Mouse (Mus musculus) monocyte, adult 5-6 weeks (primary cell): ENCODE results near the gene Smim5. TPM values are rescaled to one million over a fixed set of nuclear protein-coding genes. Genes with fewer than 3 reads are reported as not detected.
"Not testable (repeated sequence)": the region's sequence is repeated elsewhere in the genome, so short reads cannot be mapped to it uniquely, and the experiment has no call there.

Experiments used
- ATAC-seq: fragments of 153-309, 156-312 bp; replicated peaks from 2 replicates; pipeline ENCODE4 v1.8.0; 2017; ENCODE audit warnings: mild to moderate bottlenecking; ENCODE audit not compliant: low TSS enrichment, insufficient number of reproducible peaks, severe bottlenecking, poor library complexity, low FRiP score
- total RNA-seq: library from RNA; stranded (forward); fragments of 200-1000, 200-491, 200-594 nt; gene quantifications from 3 replicates; pipeline ENCODE4 v1.2.3, GENCODE M21; 2017

Gene Smim5
- total RNA-seq: 0.87 to 5.0 TPM (median 0.96 TPM) in 3 replicates

DNA sequence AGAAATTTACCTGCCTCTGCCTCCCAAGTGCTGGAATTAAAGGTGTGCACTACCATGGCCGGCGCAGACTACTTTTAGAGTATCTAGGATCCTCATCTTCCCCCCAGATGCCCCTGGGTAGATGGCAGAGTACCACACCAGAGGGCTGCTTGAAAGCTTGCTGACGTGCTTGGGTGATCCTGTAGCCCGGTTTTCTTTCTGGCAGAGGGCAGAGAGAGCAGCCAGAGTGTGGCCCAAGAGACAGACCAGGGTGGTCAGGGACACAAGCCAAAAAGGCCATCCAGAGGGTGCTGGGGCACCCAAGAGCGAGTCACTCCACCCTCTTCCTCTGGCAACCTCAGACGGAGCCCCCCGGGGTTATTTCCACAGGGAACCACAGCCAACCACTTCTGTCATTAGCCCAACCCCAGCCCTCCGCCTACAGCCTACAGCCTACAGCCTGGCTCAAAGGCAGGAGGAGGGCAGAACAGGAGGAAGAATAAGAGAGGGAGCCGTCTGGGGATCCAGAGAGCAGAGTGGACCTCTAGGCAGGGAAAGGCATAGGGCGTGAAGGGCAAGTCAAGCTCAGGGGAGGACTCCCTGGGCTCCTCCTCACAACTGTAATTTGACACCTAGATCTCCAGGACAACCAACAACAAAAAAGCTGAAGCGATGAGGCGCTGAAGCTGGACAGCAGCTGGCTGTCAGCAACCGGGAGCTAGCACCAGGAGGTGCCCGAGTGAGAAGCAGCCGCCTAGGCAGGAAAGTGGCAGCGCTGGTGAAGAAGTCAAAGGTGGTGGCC lies at the start of gene Smim5:
Gene Smim5, plus strand, starts transcription at position 481 of the 781 bp plus-strand sequence.
- no peak for ATAC-seq

DNA sequence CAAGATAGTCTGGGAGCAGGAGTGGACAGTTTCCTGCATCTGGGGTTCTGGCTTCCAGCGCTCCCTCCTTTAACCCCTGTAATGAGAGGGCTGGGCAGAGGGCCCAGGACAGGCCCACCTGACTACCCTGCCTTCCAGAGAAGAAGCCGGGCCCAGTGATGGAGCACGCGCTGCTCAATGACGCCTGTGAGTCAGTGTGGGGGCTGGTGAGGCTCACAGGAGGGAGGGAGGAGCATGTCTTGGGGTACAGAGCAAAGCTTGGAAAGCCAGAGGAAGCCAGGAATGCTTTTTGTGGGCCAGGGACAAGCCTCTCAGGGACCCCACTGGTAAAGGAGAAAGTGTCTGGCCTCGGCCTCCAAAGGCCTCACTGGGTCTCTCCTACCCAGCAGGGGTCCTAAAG lies 45.1 kb upstream of the Smim5 start:
- ATAC-seq: no peak

DNA sequence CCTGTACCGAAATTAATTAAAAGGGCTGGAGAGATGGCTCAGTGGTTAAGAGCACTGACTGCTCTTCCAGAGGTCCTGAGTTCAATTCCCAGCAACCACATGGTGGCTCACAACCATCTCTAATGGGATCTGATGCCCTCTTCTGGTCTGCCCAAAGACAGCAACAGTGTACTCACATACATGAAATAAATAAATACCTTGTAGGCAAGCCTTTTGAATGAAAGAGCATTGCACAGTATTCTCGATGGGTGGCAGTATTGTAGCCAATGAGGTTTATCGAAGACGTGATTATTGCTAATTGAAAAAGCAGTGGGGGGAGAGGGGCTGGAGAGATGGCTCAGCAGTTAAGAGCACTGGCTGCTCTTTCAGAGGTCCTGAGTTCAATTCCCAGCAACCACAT lies 42.6 kb upstream of the Smim5 start:
- ATAC-seq: not testable (repeated sequence)

DNA sequence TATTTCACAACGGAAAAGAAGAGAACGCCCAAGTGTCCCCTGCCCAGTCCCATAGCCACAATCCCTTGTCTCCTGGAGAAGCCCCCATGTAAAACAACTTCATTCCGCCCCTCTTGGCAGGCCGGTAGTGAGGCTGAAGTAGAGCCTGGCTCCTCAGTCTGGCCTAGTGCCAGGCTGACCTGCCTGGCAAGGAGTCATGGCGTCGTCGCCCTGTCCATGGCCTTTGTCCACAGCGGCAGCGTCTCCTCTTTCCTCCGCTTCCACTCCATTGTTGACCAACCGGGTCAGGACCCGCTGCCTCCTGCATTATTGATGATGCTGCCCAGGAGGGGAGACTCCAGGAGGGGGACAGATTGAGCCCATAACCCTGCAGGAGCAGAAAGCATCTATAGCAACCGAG lies 41.8 kb upstream of the Smim5 start:
- no peak for ATAC-seq

DNA sequence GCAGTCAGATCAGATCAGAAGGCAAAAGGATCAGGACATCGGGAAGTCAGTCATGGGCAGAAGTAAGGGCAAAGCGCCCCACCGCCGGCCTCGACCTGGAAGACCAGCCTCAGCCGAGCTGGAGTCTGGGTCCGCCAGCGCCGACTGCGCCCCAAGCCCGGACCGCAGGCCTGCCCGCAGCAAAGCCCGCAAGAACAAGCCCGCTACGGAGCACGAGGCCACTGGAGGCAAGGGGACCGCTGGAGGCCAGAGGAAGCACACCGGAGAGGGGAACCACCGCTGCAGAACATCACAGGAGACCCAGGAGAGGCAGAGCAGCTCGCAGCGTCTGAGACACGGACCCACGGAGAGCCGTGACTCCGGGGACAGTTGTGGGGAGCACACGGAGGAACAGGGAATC lies 41.4 kb upstream of the Smim5 start, which contains the start of gene Myo15b:
Gene Myo15b, plus strand, starts transcription at position 53 of the 400 bp plus-strand sequence.
- ATAC-seq: no peak

DNA sequence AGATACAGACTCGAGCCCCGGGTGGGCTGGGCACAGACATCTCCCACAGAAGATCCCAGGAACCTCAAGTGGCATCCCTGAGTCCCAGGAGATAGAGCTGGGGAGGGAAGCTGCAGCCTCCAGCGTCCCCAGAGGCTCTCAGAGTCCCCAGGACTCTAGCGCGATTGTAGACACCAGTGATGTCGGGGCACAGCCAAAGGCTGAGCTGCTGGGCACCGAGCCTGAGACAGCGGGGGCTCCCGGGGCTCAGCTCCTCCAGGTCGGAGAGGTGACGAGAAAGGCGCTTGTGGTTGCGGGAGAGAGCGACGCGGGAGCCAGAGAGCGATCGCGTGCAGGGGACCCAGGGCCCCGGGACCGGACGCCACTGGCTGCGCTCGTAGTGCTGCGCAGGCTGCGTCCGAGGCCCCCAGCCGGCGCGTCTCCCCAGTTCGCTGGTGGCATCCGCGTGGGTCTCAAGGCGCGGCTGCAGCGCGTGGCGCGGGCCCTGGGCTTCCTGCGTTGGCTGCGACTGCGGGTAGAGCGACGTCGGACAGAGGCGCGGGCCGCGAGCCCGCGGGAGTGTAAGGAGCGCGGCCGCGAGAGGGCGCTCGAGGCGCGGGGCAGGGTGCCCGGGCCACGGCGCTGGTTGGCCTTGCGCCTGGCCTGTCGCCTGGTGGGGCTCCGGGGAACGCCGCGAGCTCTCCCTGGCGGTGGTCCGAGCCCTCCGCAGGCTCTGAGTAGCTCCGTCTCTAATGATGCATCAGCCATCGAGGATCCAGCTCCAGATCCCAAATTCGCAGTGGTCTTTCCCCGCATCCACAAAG lies 40.4 kb upstream of the Smim5 start:
- peak; percentile 24; the same call in 1 of the 2 replicates for ATAC-seq

DNA sequence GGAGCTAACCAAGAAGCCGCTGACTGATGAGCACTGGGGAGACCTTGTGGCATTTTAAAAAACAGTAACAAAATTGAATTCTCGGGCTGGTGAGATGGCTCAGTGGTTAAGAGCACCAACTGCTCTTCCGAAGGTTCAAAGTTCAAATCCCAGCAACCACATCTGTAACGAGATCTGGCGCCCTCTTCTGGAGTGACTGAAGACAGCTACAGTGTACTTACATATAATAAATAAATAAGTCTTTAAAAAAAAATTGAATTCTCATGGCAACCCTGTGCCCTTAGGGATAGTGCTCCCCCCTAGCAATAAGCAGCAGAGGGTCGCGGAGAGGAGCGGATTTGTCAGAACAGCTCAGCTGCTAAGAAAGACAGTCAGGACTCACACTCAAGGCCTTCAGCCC lies 35.9 kb upstream of the Smim5 start:
- ATAC-seq: no peak

DNA sequence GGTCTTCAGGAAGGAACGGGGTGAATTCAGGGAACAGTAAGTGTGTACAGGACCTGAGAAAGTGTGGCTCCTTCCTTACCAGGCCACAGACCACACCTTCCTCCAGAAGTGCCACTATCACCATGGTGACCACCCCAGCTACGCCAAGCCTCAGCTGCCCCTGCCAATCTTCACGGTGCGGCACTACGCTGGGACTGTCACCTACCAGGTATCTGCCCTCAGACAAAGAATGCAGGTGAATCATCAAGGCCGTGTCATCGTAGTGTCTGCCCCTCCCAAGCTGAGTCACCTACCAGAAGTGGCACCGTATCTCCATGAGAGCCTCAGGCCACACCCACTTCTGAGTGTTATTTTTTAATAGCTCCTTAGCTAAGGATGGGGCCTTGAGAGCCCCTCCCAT lies 30.4 kb upstream of the Smim5 start:
- ATAC-seq: no peak; the same call in 1 of the 2 replicates

DNA sequence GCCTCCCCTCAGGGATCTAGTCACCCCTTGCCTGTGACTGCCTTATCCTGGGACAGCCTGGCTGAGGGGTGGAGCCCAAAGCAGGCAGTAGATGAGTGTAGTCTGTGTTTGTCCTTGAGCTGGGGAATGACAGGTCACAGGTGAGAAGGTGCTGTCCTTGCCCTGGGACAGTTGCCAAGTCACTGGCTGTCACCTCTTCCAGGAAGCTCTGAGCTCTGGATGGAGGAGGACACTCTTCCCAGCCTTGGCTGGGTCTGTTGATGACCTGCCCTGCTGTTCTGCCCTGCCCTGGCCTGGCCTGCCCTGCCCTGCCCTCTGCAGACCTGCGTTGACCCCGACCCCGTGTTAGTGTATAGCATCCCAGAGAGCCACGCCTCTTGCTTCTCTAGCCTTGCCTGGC lies 27.3 kb upstream of the Smim5 start:
- no peak for ATAC-seq

DNA sequence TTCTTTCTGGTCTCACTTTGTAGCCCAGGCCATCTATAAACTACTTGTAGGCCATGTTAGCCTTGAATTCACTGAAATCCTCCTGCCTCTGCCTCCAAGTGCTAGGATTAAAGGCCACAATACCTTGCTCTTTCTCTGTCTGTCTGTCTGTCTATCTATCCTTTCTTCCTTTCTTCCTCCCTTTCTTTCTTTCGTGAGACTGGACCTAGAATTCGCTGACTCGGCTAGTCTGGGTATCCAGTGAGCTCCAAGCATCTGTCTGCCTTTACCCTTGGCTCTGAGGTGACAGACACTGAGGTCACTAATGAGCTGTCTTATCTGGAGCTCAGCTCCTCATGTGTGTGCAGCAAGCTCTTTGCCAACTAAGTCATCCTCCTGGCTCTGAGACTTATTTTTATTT lies 23.8 kb upstream of the Smim5 start:
- no peak for ATAC-seq

DNA sequence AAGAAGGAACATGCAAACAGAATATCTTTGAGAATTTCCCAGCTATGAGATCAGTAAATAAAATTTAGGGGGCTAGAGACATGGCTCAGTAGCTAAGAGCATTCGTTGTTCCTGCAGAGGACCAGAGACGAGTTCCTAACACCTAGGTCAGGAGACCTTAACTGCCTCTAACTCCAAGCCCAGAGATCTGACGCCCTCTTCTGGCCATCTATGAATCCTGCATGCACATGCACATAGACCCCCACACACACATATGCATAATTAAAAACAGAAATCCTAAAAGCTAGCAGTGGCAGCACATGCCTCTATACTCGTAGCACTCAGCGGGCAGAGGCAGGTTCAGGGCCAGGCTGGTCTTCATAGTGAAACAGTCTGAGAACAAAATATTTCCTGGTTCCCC lies 23.3 kb upstream of the Smim5 start:
- ATAC-seq: no peak

DNA sequence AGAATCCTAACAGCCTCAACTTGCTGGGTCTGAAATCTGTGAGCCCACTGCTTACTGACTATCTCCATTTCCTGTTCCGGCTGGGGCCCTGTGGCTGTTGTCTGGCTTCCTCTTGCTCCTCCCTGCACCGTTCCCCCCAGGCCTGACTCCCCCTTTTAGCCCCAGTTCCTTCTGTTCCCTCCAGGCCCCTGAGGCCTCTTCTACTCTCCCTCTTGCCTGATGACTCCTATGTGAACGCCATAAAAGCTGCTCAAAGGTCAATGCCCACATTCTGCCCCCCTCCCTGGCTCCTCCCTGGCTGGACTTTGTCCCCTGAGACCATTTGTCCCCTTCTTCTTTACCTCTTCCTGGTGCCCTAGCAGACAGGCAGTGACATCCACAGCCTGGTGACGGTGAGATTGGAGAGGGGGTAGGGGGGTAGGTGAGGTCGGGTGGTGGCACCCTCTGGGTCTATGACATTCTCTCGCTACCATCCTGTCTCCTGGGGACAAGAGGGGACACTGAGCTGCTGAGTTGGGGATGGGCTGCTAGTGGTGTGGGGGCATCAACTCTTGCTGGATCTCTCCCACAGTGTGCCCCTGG lies 22.5 kb upstream of the Smim5 start:
- ATAC-seq: no peak

DNA sequence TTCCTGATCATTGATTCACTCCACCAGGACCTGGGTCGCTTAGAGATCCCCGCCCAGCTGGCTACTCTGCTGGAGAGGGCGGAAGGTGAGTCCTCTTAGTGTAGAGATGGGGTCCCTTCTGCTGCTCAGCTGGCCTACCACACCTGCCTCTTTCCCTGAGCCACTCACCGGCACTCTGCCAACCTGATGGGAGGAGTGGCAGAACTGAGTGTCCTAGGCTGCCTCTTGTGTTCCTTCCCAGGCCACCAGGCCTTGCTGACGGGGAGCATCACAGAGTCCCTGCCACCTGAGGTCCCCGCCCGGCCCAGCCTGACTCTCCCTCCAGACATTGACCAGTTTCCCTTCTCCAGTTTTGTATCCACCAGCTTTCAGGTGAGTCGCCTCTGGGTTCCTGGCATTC lies 21.7 kb upstream of the Smim5 start:
- ATAC-seq: no peak

DNA sequence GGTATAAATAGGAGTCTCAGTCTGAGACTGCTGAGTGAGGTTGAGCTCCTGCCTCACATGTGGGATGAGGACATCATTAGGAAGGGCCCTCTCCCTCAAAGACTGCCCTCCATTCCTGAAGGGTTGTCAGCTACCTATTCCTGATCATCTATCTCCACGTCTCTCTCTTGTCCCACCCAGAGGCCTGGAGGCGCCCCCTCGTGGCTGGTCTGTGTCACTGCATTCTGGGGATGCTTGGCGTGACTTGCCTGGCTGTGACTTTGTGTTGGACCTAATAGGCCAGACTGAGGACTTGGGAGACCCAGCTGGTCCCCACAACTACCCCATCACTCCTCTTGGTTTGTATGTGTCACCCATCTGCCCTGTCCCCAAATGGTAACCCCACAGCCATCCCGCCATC lies 18.8 kb upstream of the Smim5 start:
- ATAC-seq: peak; percentile 68

DNA sequence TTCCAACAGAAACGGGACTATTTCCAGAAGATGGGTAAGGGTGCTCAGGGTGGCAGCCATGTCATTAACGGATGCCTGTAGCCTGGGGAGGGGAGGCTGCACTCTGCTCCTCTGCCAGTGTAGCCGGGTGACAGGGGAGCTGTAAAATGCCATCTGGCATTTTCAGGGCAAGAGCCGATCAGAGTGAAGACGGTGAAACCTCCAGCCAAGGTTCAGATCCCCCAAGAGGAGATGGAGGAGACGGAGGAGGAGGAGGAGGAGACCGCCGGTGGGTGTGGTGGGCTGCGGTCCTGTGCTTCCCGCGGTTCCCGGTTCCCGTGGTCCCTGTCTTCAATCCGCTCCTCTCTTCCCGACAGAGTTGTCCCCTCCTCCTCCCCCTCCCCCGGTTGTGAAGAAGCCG lies 16.5 kb upstream of the Smim5 start:
- no peak for ATAC-seq

DNA sequence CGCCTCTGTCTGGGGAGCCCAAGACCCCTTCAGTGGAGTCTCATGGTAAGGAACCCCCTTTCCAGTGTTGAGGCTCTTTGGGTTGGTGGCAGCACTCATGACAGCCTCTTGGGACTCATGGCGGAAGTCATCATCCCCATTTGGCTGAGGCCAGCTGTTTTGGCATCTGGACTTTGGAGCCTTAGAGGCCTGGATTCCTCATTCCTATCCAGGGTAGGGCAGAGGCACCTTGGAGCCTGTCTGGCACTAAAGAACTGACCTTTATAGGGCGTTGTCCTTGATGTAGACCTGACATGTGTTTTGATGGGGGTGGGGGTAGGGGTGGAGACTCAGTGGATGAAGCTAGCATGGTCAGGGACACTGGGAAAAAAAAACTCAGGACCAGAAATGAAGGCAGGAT lies 15.4 kb upstream of the Smim5 start:
- no peak for ATAC-seq

DNA sequence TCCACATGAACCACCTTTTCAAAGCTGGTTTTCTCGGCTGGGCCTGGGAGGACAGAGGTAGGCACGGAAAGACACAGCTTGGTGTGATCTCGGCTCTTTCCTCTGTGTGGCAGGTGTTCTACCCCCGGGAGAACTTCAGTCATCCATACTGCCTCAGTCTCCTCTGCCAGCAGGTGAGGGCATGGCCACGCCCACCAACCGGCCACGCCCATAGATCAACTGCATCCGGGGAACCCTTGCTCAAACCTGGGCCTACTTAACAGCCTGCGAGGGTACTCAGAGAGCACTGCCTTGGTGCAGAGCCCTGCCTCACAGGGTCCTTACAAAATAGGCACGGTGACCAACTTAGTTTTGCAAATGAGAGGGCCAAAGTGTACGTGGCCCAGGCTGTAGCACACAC lies 14.5 kb upstream of the Smim5 start:
- ATAC-seq: no peak

DNA sequence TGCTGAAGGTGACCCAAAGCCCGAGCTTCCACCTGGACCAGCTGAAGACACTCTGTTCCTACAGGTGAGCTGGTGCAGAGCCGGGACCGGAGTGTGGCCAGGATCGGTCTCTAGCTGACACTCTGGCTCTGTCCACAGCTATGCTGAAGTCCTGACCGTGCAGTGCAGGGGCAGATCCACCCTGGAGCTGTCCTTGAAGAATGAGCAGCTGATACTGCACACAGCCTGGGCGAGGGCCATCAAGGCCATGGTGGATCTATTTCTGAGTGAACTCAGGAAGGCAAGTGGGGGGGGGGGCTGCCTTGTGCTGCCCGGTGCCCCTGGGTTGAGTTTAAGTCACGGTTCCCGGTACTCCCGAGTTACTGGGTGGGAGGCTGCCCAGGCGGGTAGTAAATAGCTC lies 13.3 kb upstream of the Smim5 start:
- no peak for ATAC-seq

DNA sequence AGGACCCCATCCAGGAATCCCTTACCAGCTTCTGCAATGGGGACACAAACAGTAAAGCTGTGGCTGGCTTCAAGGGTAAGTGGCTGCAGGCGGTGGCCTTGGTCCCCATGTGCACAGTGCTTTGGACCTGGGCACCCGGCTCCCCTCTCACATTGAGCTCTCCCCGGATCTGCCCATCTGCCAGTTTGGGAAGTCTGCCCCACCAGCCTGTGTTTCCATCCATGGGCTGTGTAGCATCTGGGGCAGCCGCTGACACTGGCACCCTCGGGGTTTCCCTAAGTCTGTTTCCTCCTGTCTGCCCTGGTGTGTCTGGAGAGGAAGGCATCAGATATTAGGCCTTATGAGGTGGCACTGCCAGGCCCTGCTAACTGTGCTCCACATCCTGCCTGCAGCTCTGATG lies 11.7 kb upstream of the Smim5 start:
- no peak for ATAC-seq

DNA sequence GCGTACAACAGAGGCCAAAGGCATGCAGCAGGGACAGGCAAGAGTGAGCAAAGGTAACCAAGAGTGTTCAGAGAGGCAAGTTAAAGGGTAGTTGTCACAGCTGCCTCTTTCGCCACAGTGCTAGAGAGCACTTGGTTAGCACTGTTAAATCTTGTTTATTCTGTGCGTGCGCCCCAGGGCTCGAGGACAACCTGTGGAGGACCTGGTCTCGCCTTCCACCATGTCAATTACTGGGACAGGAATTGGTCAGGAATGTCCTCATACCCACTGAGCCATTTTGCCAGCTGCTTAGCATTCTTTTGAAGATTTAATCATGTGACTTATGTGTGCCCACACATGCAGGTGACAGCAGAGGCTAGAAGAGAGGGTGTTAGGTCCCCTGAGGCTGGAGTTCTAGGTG lies 10.6 kb upstream of the Smim5 start:
- ATAC-seq: no peak
